Mouse (Mus musculus): ENCODE measurements at regions not wholly inside any gene's neighbourhood (a gene's known extent, or its start where the extent isn't known, plus 50 kb on each side); places are given as distances from the start of the nearest gene placed in this dataset.

DNA sequence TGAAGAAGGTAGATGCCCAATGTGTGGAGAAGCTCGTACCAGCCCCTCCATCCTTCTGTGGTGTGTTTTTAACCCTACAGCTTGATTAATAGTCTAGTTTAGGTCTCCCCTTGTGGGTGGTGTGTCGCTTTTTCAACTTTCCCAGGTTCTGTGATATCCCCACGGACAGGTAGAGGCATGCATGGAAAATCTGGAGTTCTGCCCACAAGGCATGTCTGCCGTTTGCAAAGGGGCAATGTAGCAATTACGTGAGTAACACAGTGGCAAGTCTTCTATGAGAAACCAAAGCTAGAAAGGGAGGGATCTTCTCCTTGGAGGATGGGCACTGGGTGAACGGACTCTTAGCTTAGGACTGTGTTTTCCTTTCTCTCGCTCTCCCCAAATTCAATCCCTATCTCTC lies 153.2 kb upstream of the Frmd6 start:
- WGBS, result 81% methylated on average over 7 of the region's 7 CpGs
- no peak for TF ChIP-seq CTCF (IDR thresholded peaks at IDR 0.05; ENCODE audit: control insufficient read depth, insufficient read depth, low read length)
- no peak for TF ChIP-seq POLR2A (IDR thresholded peaks at IDR 0.05; ENCODE audit: borderline replicate concordance, control insufficient read depth, low read depth, low read length)
- H3K4me1 ChIP-seq (ENCODE audit: control insufficient read depth, insufficient read depth, low read length), result no peaks in the 10 kb centered on the region
- H3K27ac ChIP-seq (ENCODE audit: control insufficient read depth, insufficient read depth, low read depth, low read length, poor library complexity), result no peak overlapping the region
- H3K4me3 ChIP-seq (replicated peaks; ENCODE audit: control insufficient read depth, low read depth, low read length), result no peak overlapping the region

DNA sequence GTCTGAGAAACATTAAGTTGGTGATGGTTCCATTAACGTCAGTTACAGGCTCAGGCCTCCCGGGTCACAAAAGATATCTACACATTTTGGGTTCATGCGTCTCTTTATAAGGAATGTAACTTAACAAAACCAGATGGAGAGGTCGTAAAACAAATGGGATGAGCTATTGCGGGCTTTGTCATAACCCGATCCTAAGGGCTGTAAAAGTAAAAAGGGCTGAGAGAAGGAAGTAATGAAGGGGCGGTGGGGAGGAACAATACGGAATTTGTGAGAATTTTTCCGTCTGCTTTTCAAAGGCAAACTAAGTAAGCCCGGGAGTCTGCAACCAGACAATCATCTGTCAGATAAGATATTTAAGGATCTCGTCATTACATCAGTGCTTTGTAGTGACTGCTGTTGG lies 152.1 kb upstream of the Frmd6 start:
- H3K4me1 ChIP-seq (ENCODE audit: control insufficient read depth, insufficient read depth, low read length), result no peaks in the 10 kb centered on the region
- TF ChIP-seq CTCF (IDR thresholded peaks at IDR 0.05; ENCODE audit: control insufficient read depth, insufficient read depth, low read length) (no peak), POLR2A (IDR thresholded peaks at IDR 0.05; ENCODE audit: borderline replicate concordance, control insufficient read depth, low read depth, low read length) (no peak)
- no peak overlapping the region for H3K4me3 ChIP-seq (replicated peaks; ENCODE audit: control insufficient read depth, low read depth, low read length)
- 84% methylated on average over 11 of the region's 11 CpGs for WGBS
- H3K27ac ChIP-seq (ENCODE audit: control insufficient read depth, insufficient read depth, low read depth, low read length, poor library complexity), result no peak overlapping the region

DNA sequence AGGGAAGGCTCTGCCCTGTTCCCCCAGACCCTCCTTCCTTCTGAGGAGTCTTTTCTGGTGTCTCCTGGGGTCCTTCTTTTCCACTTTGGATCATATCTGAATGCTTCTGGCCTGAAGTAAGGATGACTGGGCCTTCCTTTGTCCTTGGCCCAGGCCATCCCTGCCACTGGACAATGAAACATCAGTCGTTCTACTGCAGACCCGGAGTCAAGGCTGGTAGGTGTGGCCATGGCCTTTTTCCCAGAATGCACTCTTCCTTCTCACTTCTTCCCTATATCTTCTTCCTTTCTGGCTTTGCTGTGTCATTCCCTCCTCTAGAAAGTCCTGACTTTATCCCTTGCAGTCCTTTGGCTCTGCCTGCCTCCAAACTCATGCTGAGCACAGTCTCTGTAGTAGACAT lies 151.2 kb upstream of the Frmd6 start:
- Histone ChIP-seq H3K4me3 (replicated peaks; ENCODE audit: control insufficient read depth, low read depth, low read length) (no peak overlapping the region), H3K4me1 (ENCODE audit: control insufficient read depth, insufficient read depth, low read length) (no peaks in the 10 kb centered on the region), H3K27ac (ENCODE audit: control insufficient read depth, insufficient read depth, low read depth, low read length, poor library complexity) (no peak overlapping the region; the same call in 1 of the 2 replicates)
- TF ChIP-seq CTCF (IDR thresholded peaks at IDR 0.05; ENCODE audit: control insufficient read depth, insufficient read depth, low read length) (no peak), POLR2A (IDR thresholded peaks at IDR 0.05; ENCODE audit: borderline replicate concordance, control insufficient read depth, low read depth, low read length) (no peak)
- WGBS, result 78% methylated on average over 2 of the region's 2 CpGs

DNA sequence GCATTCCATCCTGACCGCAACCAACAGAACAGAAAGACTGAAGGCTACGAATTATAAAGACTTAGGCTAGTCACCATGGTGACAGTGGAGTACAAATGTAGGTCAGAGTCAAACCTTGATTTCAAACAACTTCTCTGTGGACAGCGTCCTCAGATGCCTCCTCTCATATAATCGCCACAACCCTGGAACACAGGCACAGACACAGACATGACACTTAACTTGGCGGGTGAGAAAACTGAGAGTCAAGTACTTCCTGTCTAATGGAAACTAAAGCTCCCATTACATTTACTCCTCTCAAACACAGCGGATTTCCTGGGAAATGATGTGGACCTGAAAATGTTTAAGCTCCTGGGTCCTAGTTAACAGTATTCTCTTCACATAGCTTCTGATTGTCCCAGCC lies 149.5 kb upstream of the Frmd6 start:
- Histone ChIP-seq H3K4me3 (replicated peaks; ENCODE audit: control insufficient read depth, low read depth, low read length) (no peak overlapping the region), H3K4me1 (ENCODE audit: control insufficient read depth, insufficient read depth, low read length) (no peaks in the 10 kb centered on the region), H3K27ac (ENCODE audit: control insufficient read depth, insufficient read depth, low read depth, low read length, poor library complexity) (no peak overlapping the region)
- TF ChIP-seq POLR2A (IDR thresholded peaks at IDR 0.05; ENCODE audit: borderline replicate concordance, control insufficient read depth, low read depth, low read length) (no peak), CTCF (IDR thresholded peaks at IDR 0.05; ENCODE audit: control insufficient read depth, insufficient read depth, low read length) (no peak)
- 87% methylated on average over 6 of the region's 6 CpGs for WGBS

DNA sequence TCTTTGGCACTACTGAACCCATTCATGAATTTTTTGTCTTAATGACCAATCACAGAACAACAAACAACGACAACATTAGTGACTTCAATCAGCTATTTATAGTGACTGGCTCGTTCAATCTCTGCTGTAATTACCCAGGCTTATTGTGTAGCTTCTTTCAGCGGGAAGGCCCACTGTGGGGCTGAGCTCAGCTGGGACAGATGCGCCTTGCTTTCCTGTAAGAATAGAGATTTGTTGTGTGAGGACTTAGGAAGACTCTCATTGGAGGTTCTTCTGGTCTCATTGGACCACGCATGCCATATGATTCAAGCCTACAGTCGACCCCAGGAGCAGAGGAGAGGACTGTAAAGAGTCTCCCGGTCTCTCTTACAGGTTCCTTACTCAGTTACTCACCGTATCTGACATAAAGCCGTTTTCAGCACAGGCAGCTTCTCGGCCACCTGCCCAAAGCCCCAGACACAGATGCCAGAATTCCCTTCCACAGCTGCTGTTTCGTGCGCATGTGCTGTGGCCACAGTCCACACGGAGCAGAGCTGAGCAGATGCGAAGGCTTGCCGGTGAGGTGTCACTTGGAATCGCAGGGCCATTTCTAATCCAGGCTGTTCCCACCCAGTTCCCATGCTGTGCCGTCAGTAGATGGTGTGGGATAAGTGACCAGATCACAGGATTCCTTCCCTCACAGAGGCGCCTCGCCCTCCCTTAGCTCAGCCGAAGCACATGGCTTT lies 145.5 kb upstream of the Frmd6 start:
- Histone ChIP-seq H3K27ac (ENCODE audit: control insufficient read depth, insufficient read depth, low read depth, low read length, poor library complexity) (no peak overlapping the region), H3K4me3 (replicated peaks; ENCODE audit: control insufficient read depth, low read depth, low read length) (no peak overlapping the region), H3K4me1 (ENCODE audit: control insufficient read depth, insufficient read depth, low read length) (no peaks in the 10 kb centered on the region)
- WGBS, result 85% methylated on average over 20 of the region's 20 CpGs
- TF ChIP-seq CTCF (IDR thresholded peaks at IDR 0.05; ENCODE audit: control insufficient read depth, insufficient read depth, low read length) (no peak), POLR2A (IDR thresholded peaks at IDR 0.05; ENCODE audit: borderline replicate concordance, control insufficient read depth, low read depth, low read length) (no peak)

DNA sequence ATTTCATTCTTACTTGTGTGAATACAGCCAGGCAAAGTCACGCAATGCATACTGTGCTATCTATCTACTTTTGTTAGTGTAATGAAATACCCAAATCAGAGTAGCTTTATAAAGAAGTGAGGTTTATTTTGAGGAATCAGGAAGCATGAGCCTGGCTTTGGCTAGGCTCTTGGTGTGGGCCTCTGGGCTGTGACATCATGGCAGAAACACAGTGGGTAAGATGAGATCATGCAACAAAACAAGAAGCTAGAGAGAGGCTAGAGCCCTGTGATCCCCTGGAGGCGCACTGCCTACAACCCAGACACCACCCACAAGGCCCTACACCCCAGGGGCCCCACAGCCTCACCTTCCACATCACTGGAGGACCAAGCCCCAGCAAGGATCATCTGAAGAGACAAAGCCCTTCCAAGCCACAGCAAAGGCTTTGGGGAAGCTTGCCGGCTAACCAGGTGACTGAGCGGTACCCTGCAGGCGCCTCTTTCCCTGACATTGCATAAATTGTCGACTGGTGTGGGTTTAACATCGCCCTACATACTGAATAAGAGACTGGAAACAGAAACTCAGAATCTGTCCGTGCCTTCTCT lies 143.8 kb upstream of the Frmd6 start:
- no peak for TF ChIP-seq CTCF (IDR thresholded peaks at IDR 0.05; ENCODE audit: control insufficient read depth, insufficient read depth, low read length)
- no peak for TF ChIP-seq POLR2A (IDR thresholded peaks at IDR 0.05; ENCODE audit: borderline replicate concordance, control insufficient read depth, low read depth, low read length)
- no peak overlapping the region for H3K4me3 ChIP-seq (replicated peaks; ENCODE audit: control insufficient read depth, low read depth, low read length)
- 69% methylated on average over 8 of the region's 8 CpGs for WGBS
- no peak overlapping the region for H3K27ac ChIP-seq (ENCODE audit: control insufficient read depth, insufficient read depth, low read depth, low read length, poor library complexity)
- H3K4me1 ChIP-seq (ENCODE audit: control insufficient read depth, insufficient read depth, low read length), result no peaks in the 10 kb centered on the region

DNA sequence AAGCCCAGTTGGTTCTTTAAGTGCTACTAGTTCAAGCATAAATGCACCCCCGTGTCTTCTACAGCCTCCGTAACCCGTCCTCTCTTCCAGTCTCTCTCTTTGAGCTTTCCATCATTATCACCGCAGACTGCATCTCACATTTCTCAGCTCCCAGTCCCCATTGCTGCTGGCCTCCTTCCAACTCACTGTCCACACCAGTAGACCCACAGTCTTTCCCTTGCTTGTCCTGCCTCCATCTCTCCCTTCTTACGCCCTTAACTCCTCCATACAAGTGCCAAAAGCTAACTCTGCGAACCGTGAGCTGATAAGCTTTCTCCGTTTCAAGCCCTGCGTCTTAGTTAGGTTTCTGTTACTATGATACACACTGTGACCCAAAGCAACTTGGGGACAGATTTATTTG lies 141.0 kb upstream of the Frmd6 start:
- Histone ChIP-seq H3K27ac (ENCODE audit: control insufficient read depth, insufficient read depth, low read depth, low read length, poor library complexity) (no peak overlapping the region), H3K4me3 (replicated peaks; ENCODE audit: control insufficient read depth, low read depth, low read length) (no peak overlapping the region), H3K4me1 (ENCODE audit: control insufficient read depth, insufficient read depth, low read length) (no peaks in the 10 kb centered on the region; the same call in 1 of the 2 replicates)
- WGBS, result 86% methylated on average over 9 of the region's 9 CpGs
- TF ChIP-seq CTCF (IDR thresholded peaks at IDR 0.05; ENCODE audit: control insufficient read depth, insufficient read depth, low read length) (no peak), POLR2A (IDR thresholded peaks at IDR 0.05; ENCODE audit: borderline replicate concordance, control insufficient read depth, low read depth, low read length) (no peak)

DNA sequence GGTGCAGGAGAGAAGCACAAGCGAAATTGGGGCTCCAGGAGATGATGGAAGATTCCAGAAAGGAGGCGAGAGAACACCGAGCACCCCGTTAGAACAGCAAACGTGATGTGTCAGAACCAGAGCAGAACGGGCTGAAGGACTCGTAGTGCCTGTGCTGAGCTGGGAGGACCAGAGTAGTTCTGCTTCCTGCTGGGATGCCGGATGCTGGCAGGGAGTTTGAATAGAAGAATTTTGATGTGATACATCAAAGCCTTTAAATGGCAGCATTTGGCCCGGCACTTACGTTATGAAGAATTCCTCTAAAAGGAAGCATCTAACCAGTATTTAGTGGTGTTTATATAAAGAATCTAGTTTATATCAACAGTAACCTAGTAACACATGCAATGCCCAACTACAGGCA lies 139.9 kb upstream of the Frmd6 start:
- TF ChIP-seq POLR2A (IDR thresholded peaks at IDR 0.05; ENCODE audit: borderline replicate concordance, control insufficient read depth, low read depth, low read length) (no peak), CTCF (IDR thresholded peaks at IDR 0.05; ENCODE audit: control insufficient read depth, insufficient read depth, low read length) (no peak)
- no peak overlapping the region for H3K4me3 ChIP-seq (replicated peaks; ENCODE audit: control insufficient read depth, low read depth, low read length)
- no peaks in the 10 kb centered on the region; the same call in 1 of the 2 replicates for H3K4me1 ChIP-seq (ENCODE audit: control insufficient read depth, insufficient read depth, low read length)
- H3K27ac ChIP-seq (ENCODE audit: control insufficient read depth, insufficient read depth, low read depth, low read length, poor library complexity), result no peak overlapping the region
- WGBS, result 83% methylated on average over 10 of the region's 10 CpGs
